Mouse (Mus musculus) lung, embryonic 14.5 days (tissue): ENCODE results near the gene Arfgap3. TPM values are rescaled to one million over a fixed set of nuclear protein-coding genes. Genes with fewer than 3 reads are reported as not detected.

ENCODE experiments used
- ATAC-seq: fragments of 200-750 bp; cut with Nextera tagmentation; 2 replicates; pipeline ENCODE4 v1.8.0; 2017; ENCODE audit warnings: mild to moderate bottlenecking, moderate TSS enrichment, moderate library complexity; ENCODE audit not compliant: insufficient read depth
- DNase-seq: peaks from one replicate; pipeline ENCODE4 v3.0.0-alpha.2; 2015
- H3K27ac ChIP-seq: fragments of 300-500 bp; sonication (generic); 2 replicates; pipeline ENCODE4 v1.5.1; 2014; ENCODE audit warnings: low read depth, mild to moderate bottlenecking, moderate library complexity
- H3K27me3 ChIP-seq: fragments of 300-500 bp; sonication (generic); 2 replicates; pipeline ENCODE4 v1.6.1; 2014; ENCODE audit warnings: low read length, control low read depth; ENCODE audit not compliant: insufficient read depth
- H3K36me3 ChIP-seq: fragments of 300-500 bp; sonication (generic); 2 replicates; pipeline ENCODE4 v1.6.1; 2014; ENCODE audit warnings: control low read depth; ENCODE audit not compliant: insufficient read depth
- H3K4me1 ChIP-seq: fragments of 300-500 bp; sonication (generic); 2 replicates; pipeline ENCODE4 v1.6.1; 2014; ENCODE audit warnings: antibody characterized with exemption, control low read depth; ENCODE audit not compliant: insufficient read depth
- H3K4me2 ChIP-seq: fragments of 300-500 bp; sonication (generic); 2 replicates; pipeline ENCODE4 v1.6.1; 2014; ENCODE audit warnings: mild to moderate bottlenecking
- H3K4me3 ChIP-seq: fragments of 300-500 bp; sonication (generic); 2 replicates; pipeline ENCODE4 v1.5.1; 2014; ENCODE audit warnings: low read depth, low read length
- H3K9ac ChIP-seq: fragments of 300-500 bp; sonication (generic); 2 replicates; pipeline ENCODE4 v1.6.1; 2014
- H3K9me3 ChIP-seq: fragments of 300-500 bp; sonication (generic); 2 replicates; pipeline ENCODE4 v1.6.1; 2016; ENCODE audit warnings: low read depth, low read length, control low read depth
- CTCF ChIP-seq: IDR thresholded peaks from 2 replicates; pipeline ENCODE4 v1.5.1; 2016; ENCODE audit warnings: antibody characterized with exemption, low read depth
- WGBS: fragments of 180-500 bp; shearing (Covaris S2); extraction: QIAGEN DNeasy Blood & Tissue Kit; methylation state at CpG from one replicate; pipeline ENCODE4 v1.1.7; 2014; 5-methylcytosine and 5-hydroxymethylcytosine counted together
- polyA plus RNA-seq: library from polyadenylated mRNA; unstranded; fragments of >200 nt; fragmentation: Nextera tagmentation; extraction: Ambion mirVana; gene quantifications from 2 replicates; pipeline ENCODE4 v1.2.1, GENCODE M21; 2014

Arfgap3 gene
- polyA plus RNA-seq, 1 experiment from 2014 or later = 37.7 TPM

DNA sequence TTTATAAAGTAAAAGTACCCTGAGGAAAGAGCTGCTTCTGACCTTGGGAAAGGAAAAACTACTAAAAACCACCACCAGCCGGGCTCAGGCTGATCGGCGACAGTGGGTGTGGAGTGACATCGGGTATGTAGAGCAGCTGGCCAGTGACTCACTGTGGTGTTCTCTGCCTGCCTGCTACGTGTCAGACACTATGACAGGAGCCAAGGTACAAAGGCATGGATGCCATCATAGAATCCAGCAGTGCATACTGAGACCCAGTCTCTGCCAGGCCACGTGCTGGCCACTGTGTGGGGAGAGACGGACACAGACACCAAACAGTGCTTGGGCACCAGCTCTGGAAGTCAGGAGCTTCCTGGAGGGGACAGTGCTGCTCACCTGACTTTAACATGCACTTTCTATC is 5.1 kb downstream of the Arfgap3 start:
- H3K4me1 ChIP-seq = no peaks in the 10 kb centered on the region
- 54% methylated on average over 7 of the region's 7 CpGs for WGBS
- DNase-seq = no peak

DNA sequence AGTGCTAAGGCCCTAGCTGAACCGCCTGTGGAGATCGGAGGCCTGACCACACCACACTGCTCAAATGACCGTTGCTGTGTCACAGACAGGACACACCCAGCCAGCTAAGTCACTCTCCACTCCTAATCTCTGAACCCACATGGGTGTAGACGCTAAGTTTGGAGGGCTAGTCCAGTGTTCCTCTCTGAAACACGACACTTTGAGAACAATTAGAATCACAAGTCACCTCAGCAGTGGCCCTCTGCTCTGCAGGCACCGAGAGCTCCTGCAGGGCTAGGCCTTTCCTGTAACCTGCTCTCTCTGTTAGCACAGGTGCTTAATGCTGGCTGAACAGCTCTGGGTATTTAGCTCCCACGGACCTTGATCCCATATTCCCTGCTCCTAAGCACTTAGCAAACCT is 5.9 kb downstream of the Arfgap3 start:
- 36% methylated on average over 7 of the region's 7 CpGs for WGBS

More for the DNA sequence above, 5.1 kb downstream of the Arfgap3 start:
- Histone ChIP-seq H3K27ac (no peak overlapping the region), H3K9me3 (no peaks in the 10 kb centered on the region), H3K27me3 (no peaks in the 10 kb centered on the region), H3K4me2 (no peak overlapping the region), H3K9ac (no peak overlapping the region), H3K4me3 (no peak overlapping the region), H3K36me3 (peaks cover 26% of the 10 kb centered on the region)
- ATAC-seq = no peak
- TF ChIP-seq CTCF = no peak

DNA sequence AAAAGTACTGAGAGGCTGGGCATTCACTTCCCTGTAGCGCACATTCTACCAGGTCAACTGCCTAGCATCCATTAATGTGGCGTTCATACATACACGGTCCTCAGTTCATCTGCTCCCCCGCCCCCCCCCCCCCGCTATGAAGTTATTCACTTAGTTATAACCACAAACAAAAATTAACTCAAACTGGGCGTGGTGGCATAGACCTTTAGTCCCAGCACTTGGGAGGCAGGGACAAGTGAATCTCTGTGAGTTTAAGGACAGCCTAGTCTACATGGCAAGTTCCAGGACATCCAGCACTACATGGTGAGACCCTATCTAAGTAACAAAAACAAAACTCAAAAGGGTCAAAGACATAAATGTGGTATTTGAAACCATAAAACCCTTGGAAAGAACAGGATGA is 11.1 kb downstream of the Arfgap3 start:
- ATAC-seq = no peak
- no peak for TF ChIP-seq CTCF
- H3K27me3 ChIP-seq = no peaks in the 10 kb centered on the region
- no peak for DNase-seq
- peaks cover 37% of the 10 kb centered on the region for H3K36me3 ChIP-seq
- no peaks in the 10 kb centered on the region for H3K4me1 ChIP-seq
- WGBS = 76% methylated on average over 6 of the region's 6 CpGs
- H3K9me3 ChIP-seq = no peaks in the 10 kb centered on the region
- H3K4me2 ChIP-seq = no peak overlapping the region
- no peak overlapping the region for H3K27ac ChIP-seq
- H3K4me3 ChIP-seq = no peak overlapping the region
- H3K9ac ChIP-seq = no peak overlapping the region

More for the DNA sequence above, 5.9 kb downstream of the Arfgap3 start:
- ATAC-seq (no peak; the same call in 1 of the 2 replicates), DNase-seq (no peak)
- Histone ChIP-seq H3K4me3 (no peak overlapping the region), H3K4me2 (no peak overlapping the region), H3K27me3 (no peaks in the 10 kb centered on the region), H3K36me3 (peaks cover 26% of the 10 kb centered on the region), H3K9ac (no peak overlapping the region), H3K4me1 (no peaks in the 10 kb centered on the region), H3K27ac (peak overlapping the region; percentile 56), H3K9me3 (no peaks in the 10 kb centered on the region)
- no peak for TF ChIP-seq CTCF

DNA sequence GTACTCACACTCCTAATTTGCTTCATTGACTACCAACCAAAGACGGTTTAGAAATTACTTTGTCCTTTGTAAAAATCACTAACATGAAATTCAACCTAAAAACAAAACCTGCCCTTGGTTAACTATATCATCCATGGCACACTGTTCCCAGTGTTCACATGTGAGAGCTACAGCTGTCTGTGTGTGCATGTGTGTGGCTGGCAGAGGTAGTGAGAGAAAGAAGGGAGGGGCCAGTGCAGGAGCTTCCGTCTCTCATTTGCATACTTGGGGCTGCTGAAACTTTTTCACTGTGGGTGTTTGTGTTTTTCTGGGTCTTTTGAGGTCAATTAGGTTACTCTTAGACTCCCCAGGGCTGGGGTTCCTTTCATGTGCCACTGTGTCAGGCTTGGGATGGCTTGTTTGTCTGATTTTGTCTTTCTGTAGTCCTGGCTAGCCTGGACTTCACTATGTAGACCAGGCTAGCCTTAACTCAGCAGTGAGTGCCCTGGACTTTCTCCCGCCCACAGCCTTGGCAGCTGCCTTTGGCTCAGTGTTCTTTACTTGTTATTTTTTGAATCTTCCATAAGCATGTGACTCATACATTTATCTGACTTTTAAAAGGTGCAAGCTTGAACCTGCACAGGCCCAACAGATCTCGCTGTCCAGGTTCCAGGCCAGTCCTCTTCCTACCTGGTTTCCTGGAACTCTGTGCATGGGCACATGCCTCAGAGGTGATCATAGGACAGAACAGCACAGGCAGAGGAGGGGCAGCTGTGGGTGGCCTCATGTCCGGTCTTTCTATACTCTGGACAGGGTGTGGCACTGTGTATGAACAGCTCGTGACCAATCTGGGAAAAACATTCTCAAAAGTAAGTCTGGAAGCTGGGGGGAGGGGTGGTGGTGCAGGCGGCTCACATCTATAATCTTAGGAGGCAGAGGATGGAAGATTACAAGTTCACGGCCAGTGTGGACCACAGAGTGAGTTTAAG is 11.9 kb downstream of the Arfgap3 start:
- H3K27ac ChIP-seq = no peak overlapping the region
- no peak overlapping the region for H3K4me3 ChIP-seq
- DNase-seq (no peak), ATAC-seq (no peak)
- H3K27me3 ChIP-seq = no peaks in the 10 kb centered on the region
- H3K9ac ChIP-seq = no peak overlapping the region
- H3K9me3 ChIP-seq = no peaks in the 10 kb centered on the region
- no peaks in the 10 kb centered on the region for H3K4me1 ChIP-seq
- TF ChIP-seq CTCF = no peak
- WGBS = 79% methylated on average over 8 of the region's 8 CpGs
- H3K4me2 ChIP-seq = no peak overlapping the region
- H3K36me3 ChIP-seq = peaks cover 44% of the 10 kb centered on the region

DNA sequence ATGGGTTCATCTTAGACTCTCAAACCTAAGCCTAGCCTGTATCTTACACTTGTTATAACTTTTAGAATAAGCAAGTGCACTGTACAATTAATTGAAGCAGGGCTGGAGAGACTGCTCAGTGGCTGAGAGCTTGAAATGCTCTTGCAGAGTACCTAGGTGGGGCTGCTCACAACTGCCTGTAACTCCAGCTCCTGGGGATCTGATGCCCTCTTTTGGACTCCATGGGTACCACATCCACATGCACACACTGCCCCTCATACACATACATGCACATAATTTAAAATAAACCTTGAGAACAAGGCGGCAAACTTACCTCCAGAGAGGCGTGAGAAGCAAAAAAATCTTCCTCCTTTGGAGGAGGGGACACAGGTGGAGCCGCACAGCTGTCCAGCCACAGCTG is 17.7 kb downstream of the Arfgap3 start:
- no peak overlapping the region for H3K4me2 ChIP-seq
- ATAC-seq (no peak), DNase-seq (peak; percentile 31)
- peak; percentile 53 for TF ChIP-seq CTCF
- H3K36me3 ChIP-seq = peaks cover 76% of the 10 kb centered on the region
- H3K27me3 ChIP-seq = no peaks in the 10 kb centered on the region
- 81% methylated on average over 3 of the region's 3 CpGs for WGBS
- no peak overlapping the region for H3K4me3 ChIP-seq
- H3K9me3 ChIP-seq = no peaks in the 10 kb centered on the region
- no peaks in the 10 kb centered on the region for H3K4me1 ChIP-seq
- no peak overlapping the region for H3K27ac ChIP-seq
- no peak overlapping the region for H3K9ac ChIP-seq

GRCm38 (mm10) chr15:83328952-83329351 is 21.1 kb downstream of the Arfgap3 start:
- peaks cover 61% of the 10 kb centered on the region for H3K36me3 ChIP-seq

DNA sequence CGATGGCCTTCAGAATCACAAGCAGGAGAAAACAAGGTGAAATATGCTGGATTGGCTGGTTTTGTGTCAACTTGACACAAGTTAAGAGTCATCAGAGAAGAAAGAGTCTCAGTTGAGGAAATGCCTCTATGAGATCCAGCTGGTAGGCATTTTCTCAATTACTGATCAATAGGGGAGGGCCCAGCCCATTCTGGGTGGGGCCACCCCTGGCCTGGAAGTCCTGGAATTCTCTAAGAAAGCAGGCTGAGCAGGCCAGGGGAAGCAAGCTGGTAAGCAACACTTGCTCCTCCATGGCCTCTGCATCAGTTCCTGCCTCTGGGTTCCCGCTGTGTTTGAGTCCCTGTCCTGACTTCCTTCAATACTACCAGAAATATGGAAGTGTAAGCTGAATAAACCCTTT is 27.0 kb downstream of the Arfgap3 start:
- 94% methylated on average over 2 of the region's 2 CpGs for WGBS
- no peaks in the 10 kb centered on the region for H3K27me3 ChIP-seq
- peaks cover 43% of the 10 kb centered on the region for H3K36me3 ChIP-seq
- DNase-seq (no peak), ATAC-seq (no peak)
- no peak overlapping the region for H3K27ac ChIP-seq
- no peak overlapping the region for H3K4me3 ChIP-seq
- H3K4me1 ChIP-seq = no peaks in the 10 kb centered on the region
- H3K9me3 ChIP-seq = no peaks in the 10 kb centered on the region
- no peak overlapping the region for H3K9ac ChIP-seq
- no peak overlapping the region for H3K4me2 ChIP-seq
- TF ChIP-seq CTCF = no peak

More at GRCm38 (mm10) chr15:83328952-83329351, 21.1 kb downstream of the Arfgap3 start:
- H3K4me2 ChIP-seq = no peak overlapping the region
- no peaks in the 10 kb centered on the region for H3K27me3 ChIP-seq
- 76% methylated on average over 5 of the region's 5 CpGs for WGBS
- no peak overlapping the region for H3K9ac ChIP-seq
- no peaks in the 10 kb centered on the region for H3K9me3 ChIP-seq
- TF ChIP-seq CTCF = no peak
- no peaks in the 10 kb centered on the region for H3K4me1 ChIP-seq
- no peak overlapping the region for H3K4me3 ChIP-seq
- H3K27ac ChIP-seq = no peak overlapping the region
- no peak for ATAC-seq
- no peak for DNase-seq
